Mouse (Mus musculus) thymus, postnatal 14 days (tissue): ENCODE measurements around the gene Rgr.
"Not testable (repeated sequence)": the region's sequence is repeated elsewhere in the genome, so short reads cannot be mapped to it uniquely, and the experiment has no call there.

ENCODE experiments used
- DNase-seq: peaks from one replicate; pipeline ENCODE4 v3.0.0; 2021

The Rgr gene

DNA sequence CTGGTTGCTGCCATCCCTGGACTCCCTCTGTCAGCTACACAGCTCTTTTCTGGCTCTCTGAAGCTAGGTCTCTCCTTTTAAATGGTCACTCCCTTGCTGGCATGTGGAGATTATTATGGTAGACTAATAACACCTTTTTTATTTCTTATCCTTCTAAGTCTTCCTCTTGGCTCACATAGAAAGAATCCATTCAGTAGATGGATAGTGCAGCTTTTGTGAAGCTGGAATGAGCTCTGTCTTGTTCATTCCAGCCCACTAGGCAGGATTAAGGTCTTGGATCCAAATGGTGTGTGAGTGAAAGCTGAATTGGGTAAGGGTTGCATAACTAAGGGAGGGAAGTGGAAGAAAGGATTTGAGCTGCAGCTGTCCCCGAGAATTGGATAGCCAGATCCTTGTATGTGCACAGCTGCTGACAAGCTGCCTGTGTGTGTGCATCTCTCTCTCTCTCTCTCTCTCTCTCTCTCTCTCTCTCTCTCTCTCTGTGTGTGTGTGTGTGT, at the start of gene Rgr:
Gene Rgr (minus strand): TSS at position 51 of the 497 bp plus-strand sequence.
- DNase-seq = no peak

DNA sequence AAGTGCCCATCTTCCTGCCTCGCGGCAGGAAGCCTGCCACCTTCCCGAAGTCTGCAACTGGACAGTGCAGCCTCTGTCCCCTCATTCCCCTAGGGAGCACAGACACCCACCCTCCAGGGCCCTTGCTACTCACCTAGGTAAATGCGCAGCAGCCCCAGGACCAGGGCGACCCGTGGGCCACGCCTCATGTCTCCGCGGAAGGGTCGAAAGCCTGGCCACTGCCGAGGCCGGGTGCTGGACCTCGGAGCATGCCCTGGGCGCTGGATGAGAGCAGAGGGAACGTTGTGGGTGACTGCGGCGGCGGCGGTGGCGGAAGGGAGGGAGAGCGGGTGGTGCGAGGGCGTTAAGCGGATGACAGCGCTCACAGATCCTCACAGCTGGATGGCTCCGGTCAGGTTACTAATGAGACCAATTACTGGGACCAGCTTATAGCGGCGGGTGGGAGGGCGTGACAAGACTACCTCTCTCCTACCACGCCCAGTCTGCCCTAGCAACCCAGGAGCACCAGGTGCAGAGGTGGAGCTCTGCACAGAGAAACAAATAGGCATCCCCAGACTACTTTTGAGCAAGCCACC, 49.3 kb upstream of the Rgr start, which contains the start of gene Cdhr1:
Gene Cdhr1 (minus strand): TSS at position 392 of the 575 bp plus-strand sequence.
- no peak for DNase-seq

DNA sequence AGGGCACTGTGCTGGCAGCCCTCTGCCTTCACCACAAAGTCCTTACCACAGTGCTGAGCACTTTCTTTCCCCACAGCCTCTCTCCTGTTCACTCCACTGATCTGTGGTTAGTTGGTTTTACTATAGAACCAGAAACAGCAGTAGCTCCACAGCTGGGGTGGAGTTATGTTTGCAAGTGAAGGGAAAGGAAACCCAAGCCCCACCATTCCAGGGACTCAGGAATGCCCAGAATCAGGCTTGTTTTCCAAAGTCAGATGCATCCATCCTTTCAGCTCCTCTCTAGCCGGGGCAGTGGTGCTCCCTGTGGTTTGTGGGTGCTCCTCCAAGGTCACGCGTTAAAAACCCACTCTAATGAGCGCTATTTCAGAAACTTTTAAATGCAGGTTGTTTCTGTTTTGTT, 46.8 kb upstream of the Rgr start:
- no peak for DNase-seq

DNA sequence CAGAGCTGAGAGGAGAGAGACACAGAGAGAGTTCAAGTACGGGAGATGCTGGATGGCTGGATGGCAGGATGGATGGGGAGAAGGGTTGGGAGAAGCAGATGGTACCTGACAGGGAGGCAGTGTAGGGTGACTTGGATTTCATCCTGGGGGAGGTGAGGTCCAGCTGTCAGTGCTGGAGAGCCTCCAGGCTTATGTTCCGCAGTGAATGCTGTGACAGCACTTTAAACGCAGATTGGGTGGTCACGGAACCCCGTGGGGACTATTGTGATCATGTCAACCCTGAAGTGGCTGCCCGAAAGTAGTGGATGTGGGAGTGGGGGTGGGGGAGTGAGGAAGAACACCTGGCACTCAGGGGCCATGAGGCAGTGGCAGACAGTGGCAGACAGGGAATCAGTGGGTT, 45.7 kb upstream of the Rgr start:
- DNase-seq = no peak

DNA sequence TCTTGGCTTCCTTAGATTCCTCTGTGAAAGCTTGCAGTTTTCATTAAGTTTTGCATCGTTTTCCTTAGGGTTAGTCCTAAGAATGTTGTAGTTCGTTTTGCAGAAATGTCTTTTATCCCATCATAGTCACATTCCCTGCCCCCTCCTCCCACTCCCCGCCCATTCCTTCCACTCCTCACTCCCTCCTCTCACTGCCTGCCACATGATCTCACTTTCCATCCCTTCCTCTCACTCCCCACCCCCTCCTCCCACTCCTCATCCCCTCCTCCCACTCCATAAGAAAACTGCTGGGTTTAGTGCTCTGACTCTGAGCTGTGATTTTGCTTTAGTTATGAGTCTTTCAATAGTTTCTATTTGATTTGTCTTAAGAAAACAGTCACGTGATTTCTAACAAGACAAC, 35.0 kb upstream of the Rgr start:
- no peak for DNase-seq

DNA sequence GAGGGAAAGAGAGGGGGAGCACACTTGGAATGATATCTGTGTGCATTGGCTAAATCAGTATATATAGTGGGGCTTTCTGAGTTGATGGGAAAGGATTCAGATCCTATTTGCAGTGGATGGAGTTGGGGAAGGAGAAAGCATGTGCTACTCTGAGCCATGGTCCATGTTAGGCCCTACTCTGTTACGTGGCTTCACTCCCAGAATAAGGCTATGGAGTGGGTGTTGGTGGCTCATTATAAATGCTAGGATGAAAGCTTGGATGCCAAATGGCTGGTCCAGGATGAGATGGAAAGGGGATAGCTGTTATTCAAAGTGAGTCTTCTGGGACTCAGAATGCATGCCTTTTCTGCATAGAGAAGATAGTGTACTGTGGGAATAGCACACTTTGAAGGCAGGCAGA, 32.0 kb upstream of the Rgr start:
- no peak for DNase-seq

DNA sequence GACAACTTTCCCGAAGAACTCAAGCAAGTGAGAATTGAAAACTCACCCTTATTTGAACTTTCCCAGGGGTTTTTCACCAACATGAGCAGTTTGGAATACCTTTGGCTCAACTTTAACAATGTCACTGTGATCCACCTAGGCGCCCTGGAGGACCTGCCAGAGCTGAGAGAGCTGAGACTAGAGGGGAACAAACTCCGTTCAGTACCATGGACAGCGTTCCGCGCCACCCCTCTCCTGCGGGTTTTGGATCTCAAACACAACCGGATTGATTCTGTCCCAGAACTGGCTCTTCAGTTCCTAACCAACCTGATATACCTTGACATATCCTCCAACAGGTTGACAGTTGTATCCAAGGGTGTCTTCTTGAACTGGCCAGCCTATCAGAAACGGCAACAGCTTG, 19.8 kb upstream of the Rgr start:
- peak; percentile 34 for DNase-seq

DNA sequence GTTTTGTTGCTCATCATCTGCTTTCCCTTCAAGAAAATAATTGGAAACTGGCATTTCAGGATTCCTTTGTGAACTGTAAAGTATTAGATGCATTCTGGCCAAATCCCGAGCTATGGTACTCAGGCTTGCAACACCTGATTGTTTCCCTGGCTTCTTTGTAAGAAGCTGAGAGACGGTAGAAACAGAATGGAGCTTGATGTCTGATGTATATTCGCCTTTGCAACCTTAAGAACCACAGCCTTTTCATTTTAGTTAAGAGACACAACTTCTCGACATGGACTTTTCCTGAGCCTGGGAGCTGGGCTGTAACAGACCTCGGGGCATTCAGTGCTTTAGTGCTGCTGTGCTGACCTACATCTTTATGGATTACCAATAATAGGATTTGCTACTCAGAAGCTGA, 18.9 kb upstream of the Rgr start, which contains the start of gene Lrit2:
Gene Lrit2 (plus strand): TSS at position 301 of the 400 bp plus-strand sequence.
- no peak for DNase-seq

DNA sequence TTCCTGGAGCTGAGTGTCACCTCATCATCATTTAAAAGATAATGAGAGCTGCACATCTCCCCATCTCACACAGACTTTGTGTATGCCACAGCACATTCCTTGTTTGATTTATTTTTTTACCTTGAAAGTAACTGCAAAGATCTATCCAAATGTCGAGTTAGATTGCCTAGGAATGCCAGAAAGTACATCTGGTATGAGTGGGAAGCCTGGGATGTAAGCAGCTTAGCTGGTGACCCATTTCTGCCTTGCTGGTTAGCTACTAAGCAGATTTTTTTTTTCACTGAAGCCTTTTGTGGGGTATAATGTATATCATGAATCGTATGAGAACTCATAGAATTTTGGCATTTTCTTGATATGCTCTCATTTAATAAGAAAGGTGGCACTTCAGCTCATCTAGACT, 17.9 kb upstream of the Rgr start:
- no peak for DNase-seq

DNA sequence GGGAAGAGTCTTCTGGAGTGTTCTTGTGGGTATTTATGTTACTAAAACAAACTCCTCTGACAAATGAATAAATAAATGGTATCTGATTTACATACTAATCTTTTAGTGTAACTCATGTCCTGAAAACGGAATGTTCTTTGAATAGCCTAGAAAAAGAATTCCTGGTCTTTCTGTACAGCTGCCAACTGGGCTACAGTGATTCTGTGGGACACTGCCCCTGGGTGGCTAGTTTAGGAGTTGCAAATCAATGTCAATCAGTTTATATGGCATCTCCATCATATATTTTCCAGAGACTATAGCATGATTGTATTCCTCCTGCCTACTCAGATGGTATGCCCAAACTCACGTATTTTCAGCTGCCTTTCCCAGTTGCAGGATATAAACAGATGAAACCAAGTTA, 16.1 kb upstream of the Rgr start:
- DNase-seq = no peak

DNA sequence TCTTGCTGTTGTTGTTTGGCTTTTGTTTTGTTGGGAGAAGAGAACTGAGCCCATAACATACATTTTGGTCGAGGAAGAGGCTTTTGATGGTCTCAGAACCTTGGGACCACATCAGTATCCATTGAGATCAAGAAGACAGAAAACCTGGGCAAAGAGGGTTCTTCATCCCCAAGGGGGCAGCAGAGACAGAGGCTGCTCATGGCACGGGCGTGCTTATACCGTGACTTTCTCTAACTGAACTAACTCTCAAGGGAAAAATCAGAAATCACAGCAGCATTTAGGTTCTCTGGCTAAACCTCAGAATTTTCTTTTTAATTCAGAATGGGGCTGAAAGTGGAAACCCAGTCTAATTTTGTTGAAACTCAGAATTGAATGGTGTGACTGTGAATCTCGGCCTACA, 14.3 kb downstream of the Rgr start:
- no peak for DNase-seq

DNA sequence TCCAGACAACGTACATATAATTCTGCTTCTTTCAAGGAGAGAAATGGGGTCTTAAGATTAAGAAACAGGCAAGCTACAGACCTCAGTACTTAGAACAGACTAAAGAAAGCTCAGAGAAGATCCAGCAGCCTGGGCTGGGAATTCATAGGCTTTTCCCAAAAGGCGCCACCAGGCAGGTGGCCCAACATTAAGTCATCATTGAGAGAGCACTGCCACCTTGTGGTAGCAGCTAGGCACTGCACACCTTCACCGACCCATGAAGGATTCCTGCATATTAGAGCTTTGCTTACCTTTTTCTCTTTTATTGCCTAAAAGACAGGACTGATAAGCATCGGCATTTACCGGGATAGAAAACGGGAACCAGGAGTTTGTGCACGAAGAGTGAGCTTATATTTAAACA, 15.5 kb downstream of the Rgr start:
- DNase-seq = peak; percentile 59

DNA sequence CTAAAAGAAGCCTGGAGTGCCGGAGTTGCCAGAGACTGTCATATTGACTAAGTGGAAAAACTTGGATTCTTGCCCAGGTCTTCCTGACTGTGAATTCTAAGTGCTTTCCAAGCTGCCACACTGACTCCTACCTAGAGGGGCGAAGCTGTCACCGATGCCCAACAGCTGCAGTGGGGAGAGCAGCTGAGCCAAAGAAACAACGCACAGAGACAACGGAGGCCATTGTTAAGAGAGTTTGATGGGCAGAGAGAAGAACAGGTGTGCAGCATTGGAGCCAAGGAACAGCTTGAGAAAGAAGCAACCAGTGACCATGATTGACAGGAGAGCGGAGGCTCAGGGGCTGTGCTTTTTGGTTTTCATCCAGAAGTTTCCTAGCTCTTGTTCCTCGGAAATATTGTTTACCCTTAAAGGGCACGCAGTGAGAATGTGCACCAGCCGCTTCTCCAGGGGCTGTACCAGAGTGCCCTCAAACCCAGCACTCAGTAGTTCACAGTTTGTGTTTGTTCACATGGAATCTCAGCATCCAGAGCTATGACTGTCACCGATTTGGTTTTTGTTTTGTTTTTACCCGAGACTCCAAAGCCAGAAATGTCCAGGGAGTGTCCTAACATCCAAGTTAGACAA, 16.2 kb downstream of the Rgr start:
- no peak for DNase-seq

DNA sequence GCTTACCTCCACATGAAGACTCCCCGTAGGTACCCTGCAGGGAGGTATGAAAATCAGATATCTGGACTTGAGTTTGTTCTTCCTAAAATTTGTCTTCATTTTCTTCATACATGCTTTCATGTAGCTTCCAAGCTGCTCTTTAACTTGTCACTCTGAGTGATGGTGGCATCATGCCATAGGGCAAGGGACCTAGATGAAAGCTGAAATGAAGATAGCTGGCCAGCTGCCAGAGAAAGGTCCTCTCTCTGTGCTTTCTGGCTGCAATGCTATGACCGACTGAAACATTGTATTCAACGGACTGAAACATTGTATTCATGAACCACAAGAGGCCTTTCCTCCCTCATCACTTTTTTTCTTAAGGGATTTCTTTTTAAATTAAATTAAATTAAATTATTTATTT, 20.2 kb downstream of the Rgr start:
- DNase-seq = no peak

DNA sequence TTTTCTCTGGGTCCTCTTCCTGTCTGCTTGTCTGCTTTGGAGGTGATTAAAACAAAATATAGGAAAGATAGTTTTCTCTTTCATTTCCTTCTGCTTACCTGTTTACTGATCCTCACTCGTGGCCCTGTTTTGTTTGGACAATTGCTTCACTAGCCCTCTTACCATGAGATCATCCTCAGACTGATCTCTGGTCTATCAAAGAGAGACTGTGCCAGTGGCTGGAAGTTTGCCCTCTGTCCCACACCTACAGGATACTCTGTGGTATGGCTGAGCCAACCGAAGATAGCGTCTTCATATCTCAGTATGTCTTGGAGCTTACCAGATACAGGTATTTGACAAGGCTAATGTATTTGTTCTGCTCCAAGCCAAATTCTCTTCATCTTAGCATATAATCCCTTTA, 20.8 kb downstream of the Rgr start:
- DNase-seq = no peak

DNA sequence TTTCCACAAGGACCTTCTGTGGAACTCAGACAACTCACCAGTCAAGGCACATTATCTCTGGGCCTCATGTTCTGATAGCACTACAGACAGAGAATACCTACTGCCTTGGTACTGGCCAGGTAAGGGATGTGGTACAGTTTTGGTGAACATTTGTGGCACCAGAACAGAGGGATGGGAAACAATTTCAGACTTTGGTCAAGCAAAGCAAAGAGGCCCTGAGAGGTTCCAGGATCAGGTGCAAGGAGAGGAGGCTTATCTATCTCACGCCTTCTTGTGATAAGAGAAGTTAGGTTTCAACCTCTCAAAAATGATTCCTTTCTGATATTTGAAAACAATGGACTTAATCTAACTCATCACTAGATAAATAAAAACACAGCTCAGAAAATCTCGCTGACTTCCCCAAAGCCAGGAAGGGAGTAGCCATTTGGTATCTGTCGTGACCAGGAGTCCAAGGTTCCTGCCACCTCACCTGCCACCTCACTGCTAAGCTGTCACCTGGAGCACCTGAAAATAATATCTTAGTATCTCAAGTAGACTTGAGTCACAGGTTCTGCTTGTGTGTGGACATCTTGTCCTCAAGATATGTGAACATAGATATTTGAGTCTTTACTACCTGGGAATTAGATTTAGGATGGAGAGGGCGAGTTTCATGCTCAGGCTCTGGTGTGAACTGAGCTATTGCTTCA, 21.4 kb downstream of the Rgr start:
- DNase-seq = no peak

DNA sequence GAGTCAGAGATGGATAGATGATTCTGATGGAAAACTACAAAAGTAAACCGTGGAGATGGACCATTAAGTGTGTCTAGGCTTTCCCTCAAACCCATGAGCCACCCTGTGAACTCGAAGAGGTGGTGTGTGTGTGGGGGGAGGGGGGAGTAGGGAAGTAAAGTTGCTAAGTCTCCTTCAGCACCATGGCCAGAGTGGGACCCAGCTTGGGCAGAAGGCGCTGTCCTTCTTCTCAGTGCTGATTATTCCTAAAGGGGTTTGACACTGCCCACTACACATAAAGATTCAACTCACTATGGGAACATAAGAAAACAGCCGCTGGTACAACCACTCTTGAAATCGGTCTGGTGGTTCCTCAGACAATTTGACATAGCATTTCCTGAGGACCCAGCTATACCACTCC, 32.9 kb downstream of the Rgr start:
- DNase-seq = no peak

DNA sequence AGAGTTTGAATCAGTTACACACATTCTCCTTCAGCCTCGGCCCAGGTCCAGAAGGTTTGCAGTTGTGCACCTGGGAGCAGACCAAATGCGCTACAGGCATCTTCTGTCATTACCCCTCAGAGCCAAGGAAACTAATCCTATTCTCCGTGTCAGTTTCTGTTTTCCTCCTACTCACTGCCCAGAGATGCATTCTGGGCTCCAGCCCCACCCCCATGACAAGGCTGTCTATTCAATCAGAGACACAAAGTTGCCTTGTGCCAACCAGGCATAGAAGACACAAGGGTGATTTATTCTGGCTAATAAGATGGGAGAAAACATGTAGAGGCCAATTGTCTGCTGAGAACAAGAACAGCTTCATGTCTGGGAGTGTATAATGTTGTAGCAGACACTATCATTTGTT, 35.1 kb downstream of the Rgr start:
- no peak for DNase-seq

DNA sequence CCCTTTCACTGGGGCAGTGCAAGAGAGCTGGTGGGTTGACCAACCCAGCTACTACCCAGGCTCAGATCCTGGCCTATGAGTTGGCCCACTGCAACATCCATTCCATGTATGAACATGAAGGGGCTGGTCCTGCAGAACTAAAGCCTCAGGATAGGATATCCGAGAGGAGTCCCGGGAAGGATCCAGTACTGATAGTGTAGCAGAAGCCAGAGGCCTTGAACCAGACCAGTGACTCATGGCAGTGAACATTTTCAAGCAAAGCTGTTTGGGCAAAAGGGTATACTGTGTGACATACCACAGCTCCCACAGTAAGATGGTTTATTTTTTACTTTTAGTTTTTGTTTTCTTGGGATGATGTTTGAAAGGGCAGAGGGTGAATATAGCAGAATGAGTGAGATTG, 39.1 kb downstream of the Rgr start:
- no peak for DNase-seq

DNA sequence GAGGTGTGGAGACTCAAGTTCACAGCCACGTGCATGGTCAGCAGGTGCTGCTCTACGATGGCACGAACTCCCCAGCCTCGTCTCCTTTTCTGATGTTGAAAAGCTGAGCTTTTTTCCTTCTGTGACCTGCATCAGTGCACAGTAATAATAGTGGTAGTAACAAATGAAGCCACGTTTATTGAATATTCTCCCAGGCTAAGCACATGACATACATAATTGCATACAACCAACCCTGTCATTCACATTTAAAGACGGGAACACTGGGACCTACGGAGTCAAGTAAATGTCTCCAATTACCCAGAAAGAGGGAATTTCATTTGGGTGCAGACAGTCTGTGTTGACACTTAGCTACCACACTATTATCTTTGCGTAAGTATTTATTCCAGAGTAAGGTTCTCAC, 42.3 kb downstream of the Rgr start:
- DNase-seq = no peak

DNA sequence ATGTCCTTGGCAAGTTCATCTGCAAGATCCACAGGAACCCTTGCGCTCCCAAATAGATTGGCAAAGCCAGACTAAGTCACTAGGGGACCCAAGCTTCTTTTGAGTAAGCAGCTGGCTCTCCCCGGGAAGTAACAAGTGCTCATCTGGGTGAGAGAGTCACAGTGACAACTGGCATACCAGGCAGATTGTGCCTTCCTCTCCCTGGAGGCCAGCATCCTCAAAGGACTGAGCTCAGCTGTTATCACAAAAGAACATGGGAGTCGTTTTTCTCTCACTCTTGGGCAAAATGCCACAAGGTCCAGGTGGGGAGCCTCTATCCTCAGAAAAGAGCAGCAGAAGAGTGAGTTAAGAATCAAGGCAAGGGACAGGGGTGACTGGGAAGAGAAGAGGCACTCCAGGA, 42.9 kb downstream of the Rgr start:
- DNase-seq = no peak

DNA sequence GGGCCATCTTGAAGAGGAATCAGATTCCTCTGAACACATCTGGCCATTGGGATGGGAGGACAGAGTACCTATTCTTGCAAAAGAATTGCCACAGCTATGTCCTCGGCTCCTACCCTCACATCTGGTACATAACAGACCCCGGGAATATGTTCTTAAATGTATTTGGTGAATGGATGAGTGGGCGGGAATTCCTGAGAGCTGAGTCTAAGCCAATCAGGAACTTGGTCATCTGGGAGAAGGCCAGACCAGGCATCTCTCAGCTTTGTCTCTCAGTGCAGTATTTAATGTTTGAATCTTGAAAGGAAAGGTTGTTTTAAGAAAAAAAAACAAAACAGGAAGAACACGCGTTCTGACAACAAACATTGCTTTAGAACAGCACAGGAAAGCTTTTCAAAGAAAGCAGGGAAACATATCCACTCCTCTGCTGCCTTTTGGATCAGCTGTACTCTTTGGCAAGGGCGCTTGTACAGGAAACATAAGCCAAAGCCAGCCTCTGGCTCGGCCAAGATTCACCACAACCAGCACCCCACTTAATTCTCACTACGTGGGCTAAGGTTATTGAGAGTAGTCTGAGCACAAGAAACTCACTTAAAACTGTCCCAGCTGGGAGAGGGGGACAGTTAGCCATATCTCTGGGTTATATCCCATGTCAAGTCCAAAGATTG, 45.2 kb downstream of the Rgr start:
- no peak for DNase-seq

DNA sequence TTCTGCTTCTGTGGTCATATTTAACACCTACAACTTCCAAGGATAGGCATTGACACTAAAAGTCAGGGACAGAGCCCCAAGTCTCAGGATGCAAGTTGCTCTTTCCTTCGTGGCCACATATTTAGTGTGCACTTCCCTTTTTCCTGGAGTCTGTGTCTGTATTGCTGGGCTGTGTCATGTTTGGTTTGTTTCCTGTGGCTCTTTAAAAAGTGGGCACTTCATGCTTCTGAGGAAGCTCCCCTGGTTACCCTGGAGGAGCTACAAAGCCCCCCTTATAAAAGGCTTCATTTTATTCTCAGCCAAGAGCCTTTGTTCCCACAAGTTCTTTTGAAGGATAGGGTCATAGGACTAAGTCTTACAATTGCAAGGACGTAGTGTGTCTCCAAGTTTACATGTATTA, 45.9 kb downstream of the Rgr start:
- DNase-seq = no peak

DNA sequence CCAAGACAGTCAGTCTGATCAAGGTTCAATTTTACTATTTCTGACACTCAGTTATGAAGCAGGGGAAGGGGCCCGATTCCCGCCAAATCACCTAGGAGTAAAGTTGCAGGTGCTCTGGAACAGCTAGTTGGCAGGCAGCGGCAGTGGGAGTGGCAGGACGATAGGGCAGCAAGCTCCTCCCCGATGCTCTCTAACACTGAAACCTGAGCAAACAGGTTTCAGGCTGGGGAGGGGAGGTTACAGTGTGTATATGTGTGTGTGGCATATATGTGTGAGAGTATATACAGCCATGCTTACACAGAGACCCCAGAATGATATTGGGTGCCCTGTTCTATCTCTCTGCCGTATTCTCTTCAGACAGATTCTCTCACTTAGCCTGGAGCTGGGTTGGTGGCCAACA, 48.0 kb downstream of the Rgr start:
- DNase-seq = not testable (repeated sequence)
